Mouse (Mus musculus) embryonic facial prominence, embryonic 14.5 days (tissue): Measurements from ENCODE around the gene Sarnp. TPM values are rescaled to one million over a fixed set of nuclear protein-coding genes. Genes with fewer than 3 reads are reported as not detected.

Experiments
- ATAC-seq: fragments of 200-750 bp; cut with Nextera tagmentation; 2 replicates; pipeline ENCODE4 v1.8.0; 2017; ENCODE audit warnings: low read depth, moderate number of reproducible peaks, moderate TSS enrichment
- DNase-seq: peaks from one replicate; pipeline ENCODE4 v3.0.0-alpha.2; 2015; ENCODE audit warnings: low spot score
- H3K27ac ChIP-seq: fragments of 300-500 bp; sonication (generic); replicated peaks from 2 replicates; pipeline ENCODE4 v1.5.1; 2014; ENCODE audit warnings: low read depth, mild to moderate bottlenecking, low read length, moderate library complexity
- H3K27me3 ChIP-seq: fragments of 300-500 bp; sonication (generic); replicated peaks from 2 replicates; pipeline ENCODE4 v1.6.1; 2014; ENCODE audit warnings: low read length; ENCODE audit not compliant: control insufficient read depth, insufficient read depth
- H3K36me3 ChIP-seq: fragments of 300-500 bp; sonication (generic); 2 replicates; pipeline ENCODE4 v1.6.1; 2014; ENCODE audit warnings: low read length, mixed read lengths; ENCODE audit not compliant: control insufficient read depth, insufficient read depth
- H3K4me1 ChIP-seq: fragments of 300-500 bp; sonication (generic); 2 replicates; pipeline ENCODE4 v1.6.1; 2014; ENCODE audit warnings: antibody characterized with exemption, low read length; ENCODE audit not compliant: control insufficient read depth, insufficient read depth
- H3K4me2 ChIP-seq: fragments of 300-500 bp; sonication (generic); 2 replicates; pipeline ENCODE4 v1.6.1; 2014; ENCODE audit warnings: low read depth, mild to moderate bottlenecking, low read length, moderate library complexity, mixed read lengths
- H3K4me3 ChIP-seq: fragments of 300-500 bp; sonication (generic); 2 replicates; pipeline ENCODE4 v1.5.1; 2014; ENCODE audit warnings: low read depth, mild to moderate bottlenecking, low read length
- H3K9ac ChIP-seq: fragments of 300-500 bp; sonication (generic); 2 replicates; pipeline ENCODE4 v1.6.1; 2014; ENCODE audit warnings: low read depth, mild to moderate bottlenecking, low read length, moderate library complexity, mixed read lengths
- H3K9me3 ChIP-seq: fragments of 300-500 bp; sonication (generic); 2 replicates; pipeline ENCODE4 v1.6.1; 2016; ENCODE audit warnings: low read length; ENCODE audit not compliant: control insufficient read depth
- WGBS: fragments of 180-500 bp; shearing (Covaris S2); extraction: QIAGEN DNeasy Blood & Tissue Kit; methylation state at CpG from one replicate; pipeline ENCODE4 v1.1.7; 2014; 5-methylcytosine and 5-hydroxymethylcytosine counted together
- polyA plus RNA-seq: library from polyadenylated mRNA; unstranded; fragments of >200 nt; fragmentation: Nextera tagmentation; extraction: Ambion mirVana; gene quantifications from 2 replicates; pipeline ENCODE4 v1.2.1, GENCODE M21; 2014

Sarnp gene
- polyA plus RNA-seq, 1 experiment from 2014 or later, result 194 TPM

GRCm38 (mm10) chr10:128861176-128861575, 44.0 kb downstream of the Sarnp start:
- no peaks in the 10 kb centered on the region for H3K4me1 ChIP-seq
- DNase-seq (no peak), ATAC-seq (no peak)
- H3K36me3 ChIP-seq, result peaks cover 53% of the 10 kb centered on the region
- H3K4me2 ChIP-seq, result no peak overlapping the region
- no peak overlapping the region for H3K9ac ChIP-seq
- H3K27ac ChIP-seq, result no peak overlapping the region
- H3K9me3 ChIP-seq, result no peaks in the 10 kb centered on the region
- no peaks in the 10 kb centered on the region for H3K27me3 ChIP-seq
- H3K4me3 ChIP-seq, result no peak overlapping the region

- H3K27me3 ChIP-seq, result no peaks in the 10 kb centered on the region
- H3K27ac ChIP-seq, result no peak overlapping the region
- H3K9ac ChIP-seq, result no peak overlapping the region
- peaks cover 43% of the 10 kb centered on the region for H3K36me3 ChIP-seq
- ATAC-seq (no peak), DNase-seq (no peak)
- no peak overlapping the region for H3K4me2 ChIP-seq
- no peaks in the 10 kb centered on the region for H3K9me3 ChIP-seq
- 84% methylated on average over 3 of the region's 3 CpGs for WGBS
- no peak overlapping the region for H3K4me3 ChIP-seq
- no peaks in the 10 kb centered on the region for H3K4me1 ChIP-seq
Observed at GRCm38 (mm10) chr10:128866042-128866441, 48.9 kb downstream of the Sarnp start.

- Histone ChIP-seq H3K4me2 (no peak overlapping the region), H3K27me3 (no peaks in the 10 kb centered on the region), H3K9me3 (no peaks in the 10 kb centered on the region), H3K9ac (no peak overlapping the region), H3K27ac (no peak overlapping the region), H3K4me1 (no peaks in the 10 kb centered on the region), H3K4me3 (no peak overlapping the region), H3K36me3 (peaks cover 43% of the 10 kb centered on the region)
- DNase-seq, result no peak
- WGBS, result 89% methylated on average over 1 of the region's 1 CpGs
- no peak for ATAC-seq
Observed at GRCm38 (mm10) chr10:128866518-128866917, 49.4 kb downstream of the Sarnp start.

GRCm38 (mm10) chr10:128870341-128870740, 53.2 kb downstream of the Sarnp start:
- peaks cover 65% of the 10 kb centered on the region for H3K36me3 ChIP-seq
- H3K4me1 ChIP-seq, result no peaks in the 10 kb centered on the region
- no peaks in the 10 kb centered on the region for H3K9me3 ChIP-seq
- no peak for DNase-seq
- no peaks in the 10 kb centered on the region for H3K27me3 ChIP-seq
- H3K4me3 ChIP-seq, result no peak overlapping the region
- ATAC-seq, result no peak
- 88% methylated on average over 3 of the region's 3 CpGs for WGBS
- H3K9ac ChIP-seq, result no peak overlapping the region
- H3K4me2 ChIP-seq, result no peak overlapping the region
- no peak overlapping the region for H3K27ac ChIP-seq

- DNase-seq, result no peak
- no peak overlapping the region for H3K4me3 ChIP-seq
- no peaks in the 10 kb centered on the region for H3K9me3 ChIP-seq
- no peak overlapping the region for H3K4me2 ChIP-seq
- H3K9ac ChIP-seq, result no peak overlapping the region
- H3K4me1 ChIP-seq, result no peaks in the 10 kb centered on the region
- no peak for ATAC-seq
- no peak overlapping the region for H3K27ac ChIP-seq
- no peaks in the 10 kb centered on the region for H3K27me3 ChIP-seq
- H3K36me3 ChIP-seq, result peaks cover 68% of the 10 kb centered on the region
Observed at GRCm38 (mm10) chr10:128878291-128878690, 61.2 kb downstream of the Sarnp start.

GRCm38 (mm10) chr10:128878811-128879210, 61.7 kb downstream of the Sarnp start:
- H3K36me3 ChIP-seq, result peaks cover 65% of the 10 kb centered on the region
- no peak for ATAC-seq
- H3K4me2 ChIP-seq, result no peak overlapping the region
- H3K9me3 ChIP-seq, result no peaks in the 10 kb centered on the region
- 77% methylated on average over 2 of the region's 2 CpGs for WGBS
- no peaks in the 10 kb centered on the region for H3K27me3 ChIP-seq
- H3K4me1 ChIP-seq, result no peaks in the 10 kb centered on the region
- H3K27ac ChIP-seq, result no peak overlapping the region
- H3K9ac ChIP-seq, result no peak overlapping the region
- H3K4me3 ChIP-seq, result no peak overlapping the region
- DNase-seq, result no peak

GRCm38 (mm10) chr10:128882067-128882466, 64.9 kb downstream of the Sarnp start:
- Histone ChIP-seq H3K4me2 (no peak overlapping the region), H3K9me3 (no peaks in the 10 kb centered on the region), H3K9ac (no peak overlapping the region), H3K36me3 (peaks cover 66% of the 10 kb centered on the region), H3K27me3 (no peaks in the 10 kb centered on the region), H3K4me1 (no peaks in the 10 kb centered on the region), H3K4me3 (no peak overlapping the region), H3K27ac (no peak overlapping the region)
- DNase-seq (no peak), ATAC-seq (no peak)
- 81% methylated on average over 5 of the region's 5 CpGs for WGBS

GRCm38 (mm10) chr10:128888941-128889827, 72.1 kb downstream of the Sarnp start:
- Histone ChIP-seq H3K9ac (peak overlapping the region; percentile 51), H3K36me3 (peaks cover 33% of the 10 kb centered on the region), H3K9me3 (no peaks in the 10 kb centered on the region), H3K4me2 (peak overlapping the region; percentile 84), H3K4me1 (peaks cover 27% of the 10 kb centered on the region), H3K27ac (peak overlapping the region; percentile 90), H3K27me3 (no peaks in the 10 kb centered on the region), H3K4me3 (peak overlapping the region; percentile 70)
- ATAC-seq, result peak; percentile 42
- WGBS, result 5% methylated on average over 6 of the region's 7 CpGs
- DNase-seq, result peak; percentile 90

- DNase-seq (no peak), ATAC-seq (no peak)
- Histone ChIP-seq H3K4me2 (peak overlapping the region; percentile 84), H3K4me3 (peak overlapping the region; percentile 70), H3K27me3 (no peaks in the 10 kb centered on the region), H3K36me3 (peaks cover 27% of the 10 kb centered on the region), H3K4me1 (peaks cover 27% of the 10 kb centered on the region), H3K27ac (peak overlapping the region; percentile 90), H3K9ac (peak overlapping the region; percentile 72), H3K9me3 (no peaks in the 10 kb centered on the region)
- 30% methylated on average over 1 of the region's 2 CpGs for WGBS
Observed at GRCm38 (mm10) chr10:128889846-128890245, 72.7 kb downstream of the Sarnp start.
